Mouse (Mus musculus) embryonic stem cell, embryonic (primary cell): ENCODE results near the gene Tcta.

Experiments
- CTCF ChIA-PET, 4 experiments: fragments of 300-600 bp in 2 of 4; fragments of 350-600 bp in 2 of 4; sonication (Branson Sonifier 250); formaldehyde crosslinking; loops; one replicate each; lab custom pipeline; 2022; ENCODE audit warnings: inconsistent platforms in 2 of 4; lab: Charles Lee
- POLR2A ChIA-PET, 4 experiments: fragments of 300-600 bp in 2 of 4; fragments of 350-600 bp in 2 of 4; sonication (Branson Sonifier 250); formaldehyde crosslinking; loops; one replicate each; lab custom pipeline; 2022; ENCODE audit warnings: antibody characterized with exemption in 4 of 4, inconsistent platforms in 1 of 4; lab: Charles Lee

Gene Tcta

GRCm38 (mm10) chr9:108266261-108266935 is 39.6 kb downstream of the Tcta start:
- CTCF ChIA-PET: interaction anchor here (0.6 to 4.3 kb wide), 16 partner anchors 11 to 935 kb away, joined by 3 to 39 read pairs (median 3); partner anchors contain the start of gene Nicn1 (in 1 of the 4)
- POLR2A ChIA-PET: interaction anchor here in 3 of 4 experiments (0.5 to 7.6 kb wide), 26 partner anchors 9 to 1007 kb away, joined by 3 to 65 read pairs (median 4); partner anchors contain the start of genes Gpx1 (in 2 of the 3), Apeh (in 1 of the 3), Bsn (in 1 of the 3) and Ccdc36 (in 1 of the 3)

GRCm38 (mm10) chr9:108264191-108264921 is 41.6 kb downstream of the Tcta start:
- POLR2A ChIA-PET: interaction anchor here (0.6 to 7.6 kb wide), 85 partner anchors 8 to 1372 kb away, joined by 3 to 65 read pairs (median 4); partner anchors contain the start of genes Gpx1 (in 4 of the 4), 1700102P08Rik (in 2 of the 4), Amigo3 (in 2 of the 4) and Amt (in 2 of the 4)
- CTCF ChIA-PET: interaction anchor here (0.5 to 4.3 kb wide), 31 partner anchors 8 to 619 kb away, joined by 3 to 39 read pairs (median 4); partner anchors contain the start of genes Amigo3 (in 1 of the 4), Apeh (in 1 of the 4) and Mst1 (in 1 of the 4)

- POLR2A ChIA-PET: interaction anchor here (0.6 to 7.6 kb wide), 81 partner anchors 8 to 1372 kb away, joined by 3 to 65 read pairs (median 4); partner anchors contain the start of genes Gpx1 (in 4 of the 4), 1700102P08Rik (in 2 of the 4), Amigo3 (in 2 of the 4) and Amt (in 2 of the 4)
- CTCF ChIA-PET: interaction anchor here (0.5 to 4.3 kb wide), 27 partner anchors 8 to 619 kb away, joined by 3 to 39 read pairs (median 3); partner anchors contain the start of genes Amigo3 (in 1 of the 4), Apeh (in 1 of the 4) and Mst1 (in 1 of the 4)
Observed at GRCm38 (mm10) chr9:108263690-108264190, 42.2 kb downstream of the Tcta start, which contains the start of gene Dag1. Dag1 (minus strand) TSS chr9:108263958.

- CTCF ChIA-PET: interaction anchor here (0.5 to 4.3 kb wide), 14 partner anchors 8 to 362 kb away, joined by 3 to 39 read pairs (median 4); partner anchors contain the start of gene Apeh (in 1 of the 4)
- POLR2A ChIA-PET: interaction anchor here (0.6 to 7.6 kb wide), 58 partner anchors 8 to 313 kb away, joined by 3 to 65 read pairs (median 5); partner anchors contain the start of genes Gpx1 (in 4 of the 4), 1700102P08Rik (in 2 of the 4), Amigo3 (in 2 of the 4) and Amt (in 2 of the 4)
Observed at GRCm38 (mm10) chr9:108263131-108263681, 42.8 kb downstream of the Tcta start.

- ChIA-PET CTCF (interaction anchor here in 2 of 4 experiments (0.5 to 2.9 kb wide), 5 partner anchors 14 to 361 kb away, joined by 3 to 12 read pairs (median 3); partner anchors contain the start of gene Apeh (in 1 of the 2)), POLR2A (interaction anchor here in 3 of 4 experiments (0.6 to 7.6 kb wide), 32 partner anchors 7 to 312 kb away, joined by 3 to 65 read pairs (median 6); partner anchors contain the start of genes Gpx1 (in 3 of the 3), Amt (in 2 of the 3), 1700102P08Rik (in 1 of the 3) and Amigo3 (in 1 of the 3))
Observed at GRCm38 (mm10) chr9:108262494-108263049, 43.4 kb downstream of the Tcta start.

- CTCF ChIA-PET: no interaction called here
- POLR2A ChIA-PET: interaction anchor here in 3 of 4 experiments (0.5 to 7.6 kb wide), 11 partner anchors 10 to 208 kb away, joined by 3 to 65 read pairs (median 4); partner anchors contain the start of genes Mst1 (in 1 of the 3), Nicn1 (in 1 of the 3), Rhoa (in 1 of the 3) and Tcta (in 1 of the 3)
Observed at GRCm38 (mm10) chr9:108261865-108262264, 44.1 kb downstream of the Tcta start.

- ChIA-PET CTCF (interaction anchor here in 1 of 4 experiments (1.7 kb wide), 1 partner anchor 8 kb away, joined by 4 read pairs; no protein-coding TSS in a partner anchor), POLR2A (interaction anchor here in 3 of 4 experiments (0.6 to 7.6 kb wide), 11 partner anchors 8 to 222 kb away, joined by 3 to 65 read pairs (median 3); partner anchors contain the start of genes Amt (in 1 of the 3), Gpx1 (in 1 of the 3) and Mst1 (in 1 of the 3))
Observed at GRCm38 (mm10) chr9:108260526-108260925, 45.4 kb downstream of the Tcta start.
